Mouse (Mus musculus) cerebellum, postnatal 4 days (tissue): ENCODE results near the gene A930017K11Rik.

Experiments used
- DNase-seq, 2 experiments: peaks; one replicate each; pipeline ENCODE4 v3.0.0; 2022; ENCODE audit warnings: low spot score in 2 of 2, mixed read lengths in 1 of 2

A930017K11Rik gene

DNA sequence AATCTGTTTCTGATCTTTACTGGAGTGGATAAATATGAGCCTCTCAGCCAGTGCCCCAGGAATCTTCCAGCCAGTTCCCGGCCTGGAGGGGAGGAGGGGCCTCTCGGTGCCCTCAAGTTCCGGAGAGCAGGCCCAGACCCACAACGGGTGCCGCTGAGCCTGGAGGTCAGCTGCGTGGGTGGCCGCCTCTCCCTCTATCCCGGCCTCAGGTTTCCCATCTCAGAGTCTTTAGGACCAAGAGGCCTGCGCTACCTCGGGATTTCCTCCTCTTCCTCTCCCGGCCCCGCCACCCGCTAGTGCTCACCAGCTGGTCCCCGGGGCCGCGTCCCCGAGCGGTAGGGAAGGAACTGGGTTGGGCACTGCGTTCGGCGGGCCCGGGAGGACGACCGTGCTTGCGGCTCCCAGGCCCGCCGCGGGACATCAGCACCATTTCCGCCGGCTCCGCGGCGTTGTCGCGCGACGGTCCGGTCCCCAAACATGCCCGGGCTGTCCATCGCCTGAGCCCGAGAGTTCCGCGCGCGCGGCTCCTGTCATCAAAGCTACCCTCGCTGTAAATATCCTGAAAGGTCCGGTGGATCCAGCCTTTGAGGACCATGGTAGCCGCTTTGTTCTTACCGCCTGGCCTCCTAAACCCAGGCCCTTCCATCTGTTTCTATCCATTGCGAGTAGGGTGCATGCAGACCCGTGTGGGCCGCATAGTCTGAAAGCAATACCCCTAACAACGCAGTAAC, 10.7 kb downstream of the A930017K11Rik start:
- peak; percentile 65 to 84 for DNase-seq

DNA sequence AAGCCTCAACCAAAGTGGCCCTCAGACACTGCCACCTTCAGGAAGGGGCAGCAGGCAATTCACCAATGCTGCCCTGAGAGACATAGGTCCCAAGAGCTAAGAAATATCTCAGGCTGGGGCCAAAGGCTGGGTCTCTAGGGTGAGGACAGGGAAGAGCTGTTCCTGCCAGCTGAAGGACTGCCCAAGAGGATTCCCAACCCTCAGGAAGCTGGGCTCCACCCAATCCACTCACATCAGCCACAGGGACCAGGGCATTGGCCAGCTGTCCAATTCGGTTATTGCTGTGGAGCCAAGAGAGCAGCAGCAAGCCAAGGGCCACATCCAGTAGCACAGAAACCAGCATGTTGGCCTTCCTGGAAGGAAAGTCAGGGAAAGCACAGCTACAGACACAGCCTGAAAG, 17.8 kb downstream of the A930017K11Rik start:
- no peak for DNase-seq

DNA sequence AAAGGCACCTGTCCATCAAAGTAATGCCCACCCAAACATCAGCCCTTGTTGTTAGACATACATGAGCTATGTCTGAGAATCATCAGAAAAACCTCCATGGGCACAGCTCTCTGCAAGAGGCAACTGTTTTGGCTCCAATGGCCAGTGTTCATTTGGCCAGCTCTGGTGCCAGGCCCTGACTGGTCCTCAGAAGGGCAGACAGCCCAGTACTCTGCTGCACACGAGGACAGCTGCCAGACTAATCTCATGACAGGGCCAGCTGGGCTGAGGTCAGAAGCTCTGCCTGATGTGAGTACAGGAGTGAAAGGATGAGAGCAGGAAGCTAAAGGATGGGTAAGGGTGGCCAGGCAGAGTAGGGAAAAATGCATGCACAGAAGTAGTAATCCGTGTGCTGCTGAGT, 27.0 kb downstream of the A930017K11Rik start:
- DNase-seq, result peak in 1 of 2 experiments; percentile 50

DNA sequence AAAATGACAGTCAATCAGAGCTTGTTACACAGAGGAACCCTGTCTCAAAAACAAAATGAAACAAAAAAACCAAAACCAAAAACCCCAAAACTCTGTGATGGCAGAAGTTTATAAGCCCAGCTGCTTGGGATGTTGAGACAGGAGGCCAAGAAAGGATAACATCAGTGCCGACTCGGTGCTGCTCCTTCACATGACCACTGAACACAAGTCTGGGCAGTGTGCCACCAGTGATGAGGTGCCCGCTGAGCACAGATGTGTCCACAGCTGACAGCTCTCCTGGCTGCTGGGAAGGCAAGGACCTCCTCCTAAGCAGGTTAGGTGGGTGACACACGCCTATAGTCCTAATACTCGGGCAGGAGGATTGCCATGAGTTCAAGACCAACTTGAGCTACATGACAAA, 30.2 kb downstream of the A930017K11Rik start:
- DNase-seq, result no peak

DNA sequence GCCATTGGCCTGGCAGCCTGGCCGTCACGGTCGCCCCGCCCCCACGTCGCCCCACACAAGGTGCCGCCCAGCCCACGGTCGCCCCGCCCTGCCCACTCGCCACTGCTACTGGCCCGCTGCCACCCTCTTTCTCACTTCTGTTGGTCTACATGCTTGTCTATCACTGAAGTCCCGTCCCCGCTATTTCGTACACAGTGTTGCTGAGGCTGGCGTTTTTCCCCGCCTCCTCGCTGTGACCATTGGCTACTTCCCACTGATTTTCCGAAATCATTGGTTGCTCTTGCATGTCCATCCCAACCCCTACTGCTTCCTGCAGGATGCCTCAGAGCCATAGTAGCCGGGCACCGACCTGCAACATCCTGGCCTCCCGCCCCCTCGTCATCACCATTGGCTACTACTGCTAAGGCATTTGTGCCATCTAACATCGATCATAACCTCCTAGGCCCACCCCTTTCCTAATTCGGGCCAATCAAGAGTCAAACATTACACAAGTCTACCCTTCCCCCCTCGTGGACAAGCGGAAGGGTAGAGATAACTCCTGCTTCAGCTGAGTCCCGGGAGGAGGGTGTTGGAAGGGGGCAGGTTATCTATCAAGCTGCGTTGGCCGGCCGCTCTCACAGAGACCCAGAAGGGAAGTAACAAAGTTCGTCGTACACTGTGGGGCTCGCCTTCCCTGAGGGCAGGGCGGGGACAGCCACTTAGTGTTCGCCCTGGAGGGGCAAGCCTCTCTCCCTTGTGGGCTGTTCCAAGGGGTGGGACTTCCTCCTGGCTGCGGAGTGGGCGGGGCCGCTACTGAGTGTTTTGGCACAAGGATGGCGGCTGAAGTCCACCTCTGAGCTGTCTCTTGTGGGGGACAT, 32.4 kb downstream of the A930017K11Rik start:
- peak; percentile 100 for DNase-seq

DNA sequence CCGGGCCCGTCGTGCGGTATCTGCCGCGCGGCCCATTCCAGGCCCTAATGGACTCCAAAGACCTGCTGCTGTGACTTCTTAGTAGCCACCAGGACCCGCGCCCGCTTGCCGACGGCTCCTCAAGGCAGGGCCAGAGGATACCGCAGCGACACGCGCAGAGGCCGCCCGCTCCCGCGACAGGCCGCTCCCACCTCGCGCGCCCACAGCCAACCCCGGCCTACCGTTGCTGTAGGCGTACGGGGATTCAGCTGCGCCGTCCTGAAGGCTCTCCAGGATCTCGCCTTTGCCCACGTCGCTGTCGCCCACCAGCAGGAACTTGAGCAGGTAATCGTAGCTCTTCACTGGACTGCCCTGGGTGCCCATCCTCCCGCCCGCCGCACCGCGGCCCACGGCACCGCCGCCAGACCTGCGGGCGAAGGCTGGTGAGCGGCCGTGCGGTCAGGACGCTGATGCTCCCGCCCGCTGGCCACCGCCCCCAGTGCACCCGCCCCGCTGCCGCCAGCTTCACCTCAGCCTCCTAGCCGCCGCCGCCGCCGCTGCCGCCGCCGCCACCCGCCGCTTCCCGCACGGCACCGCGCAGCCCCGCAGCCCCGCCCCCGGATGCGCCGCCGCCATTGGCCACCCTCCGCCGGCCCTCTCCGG, 33.1 kb downstream of the A930017K11Rik start, which contains the start of gene Rab40c:
Gene Rab40c (minus strand): TSS at position 584 of the 642 bp plus-strand sequence.
- DNase-seq, result no peak

DNA sequence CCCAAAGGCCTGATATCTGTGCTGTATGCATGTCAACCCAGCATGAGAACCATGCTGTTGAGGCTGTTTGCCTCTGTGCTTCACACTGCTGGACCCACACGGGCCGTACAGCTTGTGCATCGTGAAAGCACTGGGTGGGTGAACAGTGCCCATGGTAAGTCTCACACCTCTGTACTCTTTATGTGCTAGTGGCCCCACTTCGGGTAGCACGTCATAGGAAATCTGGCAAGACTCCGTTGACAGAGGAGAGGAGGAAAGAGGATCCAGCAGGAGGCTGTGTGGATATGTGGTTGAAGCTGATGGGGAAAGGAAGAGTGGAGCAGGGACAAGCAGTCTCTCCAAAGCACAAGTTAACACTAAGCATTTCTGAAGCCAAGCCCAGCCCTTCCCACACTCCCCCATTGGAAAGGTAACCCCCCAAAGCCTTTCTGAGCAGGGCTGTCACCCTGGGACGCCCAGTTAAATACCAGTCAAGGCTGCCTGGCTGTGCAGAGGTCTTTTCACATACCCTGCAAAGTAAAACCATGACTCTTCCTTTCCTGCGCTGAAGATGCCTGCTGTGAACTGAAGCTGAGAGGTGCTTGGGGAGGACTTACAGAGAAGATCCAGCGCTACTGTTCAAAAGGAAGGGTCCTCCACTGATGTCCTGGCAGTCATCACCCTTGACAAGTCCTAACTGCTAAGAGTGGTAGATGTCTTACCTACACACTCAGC, 34.2 kb downstream of the A930017K11Rik start:
- no peak for DNase-seq

DNA sequence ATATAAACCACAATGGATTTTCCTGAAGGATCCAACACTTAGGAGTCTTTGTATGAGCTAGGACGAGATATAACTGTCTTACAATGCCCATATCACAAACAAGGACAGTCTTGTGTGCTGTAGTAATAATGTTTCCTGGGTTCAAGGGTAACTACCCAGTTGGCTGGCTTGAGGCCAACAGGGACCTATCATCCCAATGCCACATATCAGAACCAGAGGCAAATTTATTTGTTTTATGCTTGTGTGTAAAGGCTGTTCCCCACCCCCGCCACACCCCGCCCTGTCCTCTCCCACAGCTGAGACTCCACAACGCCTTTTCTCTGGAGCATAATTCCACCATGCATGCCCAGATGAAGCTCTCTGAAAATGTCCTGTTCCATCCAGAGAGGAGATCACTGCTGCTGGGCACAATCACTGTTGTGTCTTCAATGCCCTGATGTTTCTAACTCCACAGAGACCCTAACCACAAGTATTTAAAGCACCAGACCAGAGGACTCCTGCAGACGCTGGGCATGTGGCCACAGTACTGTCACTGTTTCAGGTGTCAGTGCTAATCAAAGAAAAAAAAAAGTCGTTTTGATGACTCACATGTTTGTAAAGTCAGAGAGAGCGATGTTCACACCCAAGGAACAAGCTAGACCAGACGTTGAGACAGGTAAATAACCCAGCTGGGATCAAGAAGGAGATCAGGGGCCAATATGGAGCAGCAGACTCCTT, 35.3 kb downstream of the A930017K11Rik start:
- no peak for DNase-seq

DNA sequence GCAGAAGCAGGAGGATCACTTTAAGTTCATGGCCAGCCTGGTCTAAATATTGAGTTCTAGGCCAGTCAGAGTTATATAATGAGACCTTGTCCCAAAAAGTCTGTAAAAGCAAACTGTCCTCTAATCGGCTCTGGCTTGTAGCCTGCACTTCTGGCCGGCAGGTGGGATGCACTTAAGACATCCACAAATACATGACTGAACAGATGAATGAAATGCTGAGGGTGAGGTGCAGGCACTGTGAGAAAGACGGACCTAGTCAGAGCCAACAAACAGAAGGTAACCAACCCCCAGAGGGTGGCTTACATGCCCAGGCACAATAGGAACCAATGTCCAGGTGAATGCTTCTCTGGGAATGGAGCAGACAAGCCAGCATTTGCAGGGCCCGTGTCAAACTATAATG, 38.1 kb downstream of the A930017K11Rik start:
- no peak for DNase-seq

DNA sequence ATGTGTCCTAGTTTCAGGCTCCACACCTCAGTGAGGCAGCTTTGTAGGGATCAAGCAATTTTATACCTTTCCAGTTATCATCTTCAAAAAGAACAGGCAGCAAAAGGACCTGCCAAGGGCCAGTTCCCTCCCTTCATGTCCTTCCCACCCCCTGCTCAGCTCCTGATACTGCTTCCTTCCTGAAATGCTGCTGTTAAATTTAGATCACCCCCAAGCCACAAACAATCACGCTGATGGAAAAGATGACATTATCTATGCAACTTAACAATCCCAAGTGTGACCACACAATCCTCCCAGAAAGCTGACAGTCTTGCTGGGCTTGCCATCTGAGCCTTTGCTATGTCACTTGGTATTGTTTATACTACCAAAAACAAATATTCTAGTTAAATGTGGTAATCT, 38.5 kb downstream of the A930017K11Rik start:
- DNase-seq, result no peak

DNA sequence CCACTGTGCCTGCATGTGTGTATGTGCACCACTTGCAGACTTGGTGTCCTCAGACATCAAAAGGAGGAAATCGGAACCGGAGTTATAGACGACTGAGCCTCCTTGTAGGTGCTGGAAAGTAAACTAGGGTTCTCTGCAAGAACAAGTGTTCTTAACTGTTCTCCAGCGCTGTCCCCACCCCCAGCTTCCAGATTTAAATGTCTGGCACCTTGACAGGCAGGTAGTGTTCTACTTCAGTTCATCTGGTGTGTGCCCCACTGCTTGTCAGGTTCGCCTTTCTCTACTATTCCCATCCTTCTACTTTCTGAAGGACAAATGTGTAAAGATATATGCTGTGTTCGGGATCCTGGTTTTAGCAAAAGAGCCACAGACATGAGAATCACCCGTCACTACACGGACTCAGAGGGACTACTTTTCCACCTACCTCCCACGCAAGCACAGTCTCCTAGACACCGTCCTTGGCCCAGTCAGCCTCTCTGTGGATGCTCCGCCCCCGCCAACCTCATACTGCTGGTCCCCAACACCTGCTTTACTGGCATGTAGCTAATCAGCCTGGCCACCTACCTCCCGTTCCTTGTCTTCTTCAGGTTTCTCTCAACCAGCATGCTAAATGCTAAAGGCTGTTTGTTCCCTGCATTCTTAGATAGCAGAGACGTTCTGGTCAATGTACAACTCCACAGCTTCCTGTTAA, 39.0 kb downstream of the A930017K11Rik start:
- no peak for DNase-seq

DNA sequence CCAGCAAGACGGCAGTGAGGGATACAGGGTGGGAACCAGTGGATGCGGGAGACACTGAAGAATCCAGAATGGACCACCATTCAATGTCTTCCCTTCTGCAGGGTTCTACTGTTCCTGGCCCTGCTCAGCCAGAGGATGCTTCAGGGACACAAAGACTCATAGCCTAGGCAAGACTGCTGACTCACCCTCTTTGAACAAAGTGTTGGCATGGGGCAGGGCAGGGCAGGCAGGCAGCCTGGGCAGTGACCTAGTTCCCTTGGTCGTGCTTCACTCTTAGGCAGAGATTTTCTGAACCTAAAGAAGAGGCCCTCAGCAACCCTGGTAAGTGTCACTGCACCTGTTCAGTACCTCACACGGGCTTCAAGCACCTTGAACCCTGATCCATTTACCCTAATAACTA, 40.5 kb downstream of the A930017K11Rik start:
- DNase-seq, result no peak

DNA sequence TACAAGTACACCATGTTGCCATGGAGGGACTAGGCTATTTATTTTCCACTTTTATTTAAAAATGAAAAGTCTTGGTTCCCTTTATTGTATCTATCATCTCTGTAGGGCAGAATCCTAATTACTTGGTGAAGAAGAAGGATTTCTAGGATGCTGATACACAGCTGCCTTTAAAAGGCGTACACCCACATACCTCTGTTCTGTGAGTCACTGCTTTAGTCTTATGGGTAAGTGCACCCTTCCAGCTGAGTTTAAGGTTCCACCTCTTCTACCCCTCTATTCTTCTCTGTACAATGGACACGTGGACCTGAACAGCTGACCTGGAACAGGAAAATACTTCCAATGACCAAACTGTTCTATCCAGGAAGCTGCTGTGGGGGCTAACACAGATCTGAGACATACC, 44.7 kb downstream of the A930017K11Rik start:
- DNase-seq, result no peak

DNA sequence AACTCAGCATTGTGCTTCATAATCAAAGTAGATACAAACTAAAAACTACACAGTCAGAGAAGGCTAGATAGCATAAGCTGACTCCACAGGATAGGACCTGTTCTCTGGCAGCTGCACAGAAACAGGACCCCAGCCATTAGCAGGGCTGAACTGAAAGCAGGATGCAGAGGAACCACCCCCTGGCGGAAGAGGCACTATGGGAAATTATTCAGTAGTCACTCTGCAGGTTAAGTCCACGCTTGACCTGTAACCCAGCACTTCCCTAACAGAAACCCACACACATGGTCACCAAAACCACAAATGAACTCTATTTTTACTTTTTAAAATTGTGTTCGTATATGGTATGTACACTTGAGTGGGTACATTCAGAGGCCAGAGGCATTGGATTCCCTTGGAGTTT, 49.3 kb downstream of the A930017K11Rik start:
- no peak for DNase-seq

DNA sequence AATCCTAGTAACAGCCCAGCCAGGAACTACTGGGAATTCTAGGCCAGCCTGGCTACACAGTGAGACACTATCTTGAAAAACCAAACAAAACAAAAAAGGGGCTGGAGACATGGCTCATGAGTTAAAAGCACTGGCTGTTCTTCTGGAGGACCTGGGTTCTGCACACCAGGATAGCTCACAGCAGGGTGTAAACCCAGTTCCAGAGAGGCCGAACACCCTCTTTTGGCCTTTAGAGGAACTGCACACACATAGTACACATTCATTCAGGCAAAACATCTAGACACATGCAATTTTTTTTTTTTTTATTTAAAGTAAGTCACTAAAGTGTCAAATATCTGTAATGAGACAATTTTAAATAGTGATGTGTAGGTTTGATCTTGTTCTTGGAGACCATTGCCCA, 52.2 kb downstream of the A930017K11Rik start:
- DNase-seq, result no peak
